Mouse (Mus musculus) kidney, embryonic 16.5 days (tissue): ENCODE measurements around the gene Fam114a1. TPM values are rescaled to one million over a fixed set of nuclear protein-coding genes. Genes with fewer than 3 reads are reported as not detected.
A peak's percentile ranks its signal among the peaks of the same experiment; 100 is the strongest.

Experiments
- ATAC-seq: fragments of 200-750 bp; cut with Nextera tagmentation; 2 replicates; pipeline ENCODE4 v1.8.0; 2017; ENCODE audit warnings: moderate TSS enrichment; ENCODE audit not compliant: low FRiP score, low TSS enrichment
- H3K27ac ChIP-seq: fragments of 300-500 bp; sonication (generic); 2 replicates; pipeline ENCODE4 v1.5.1; 2014; ENCODE audit warnings: low read length
- H3K27me3 ChIP-seq: fragments of 300-500 bp; sonication (generic); 2 replicates; pipeline ENCODE4 v1.6.1; 2014; ENCODE audit warnings: low read length, control low read depth, mixed read lengths; ENCODE audit not compliant: insufficient read depth
- H3K36me3 ChIP-seq: fragments of 300-500 bp; sonication (generic); 2 replicates; pipeline ENCODE4 v1.6.1; 2014; ENCODE audit warnings: low read length, control low read depth, mixed read lengths; ENCODE audit not compliant: insufficient read depth
- H3K4me1 ChIP-seq: fragments of 300-500 bp; sonication (generic); 2 replicates; pipeline ENCODE4 v1.6.1; 2014; ENCODE audit warnings: low read length, control low read depth, mixed read lengths; ENCODE audit not compliant: insufficient read depth
- H3K4me2 ChIP-seq: fragments of 300-500 bp; sonication (generic); replicated peaks from 2 replicates; pipeline ENCODE4 v1.6.1; 2014; ENCODE audit warnings: low read depth, low read length
- H3K4me3 ChIP-seq: fragments of 300-500 bp; sonication (generic); 2 replicates; pipeline ENCODE4 v1.5.1; 2014; ENCODE audit warnings: mild to moderate bottlenecking, low read length
- H3K9ac ChIP-seq: fragments of 300-500 bp; sonication (generic); replicated peaks from 2 replicates; pipeline ENCODE4 v1.6.1; 2014; ENCODE audit warnings: low read length
- H3K9me3 ChIP-seq: fragments of 300-500 bp; sonication (generic); 2 replicates; pipeline ENCODE4 v1.6.1; 2016; ENCODE audit warnings: low read length, control low read depth
- WGBS: fragments of 180-500 bp; shearing (Covaris S2); extraction: QIAGEN DNeasy Blood & Tissue Kit; methylation state at CpG from one replicate; pipeline ENCODE4 v1.1.7; 2014; 5-methylcytosine and 5-hydroxymethylcytosine counted together
- polyA plus RNA-seq: library from polyadenylated mRNA; unstranded; fragments of >200 nt; fragmentation: Nextera tagmentation; extraction: Ambion mirVana; gene quantifications from 2 replicates; pipeline ENCODE4 v1.2.1, GENCODE M21; 2015

The Fam114a1 gene
- polyA plus RNA-seq, 1 experiment from 2014 or later = 44.6 TPM

DNA sequence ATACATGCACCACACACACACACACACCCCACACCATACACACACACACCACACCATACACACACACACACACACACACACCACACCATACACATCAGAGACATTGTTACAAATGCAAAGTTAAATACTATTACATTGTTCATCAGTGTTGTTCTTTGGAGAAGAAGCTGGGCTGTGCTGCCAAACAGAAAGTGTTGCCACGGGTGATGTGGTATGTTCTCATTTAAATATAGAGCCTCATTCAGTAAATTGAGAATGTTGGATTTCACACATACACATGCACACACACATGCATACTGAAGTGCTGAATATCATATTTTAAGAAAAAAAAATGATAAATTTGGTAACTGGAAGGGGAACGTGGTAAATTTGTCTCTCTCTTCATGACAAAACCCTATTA is 54.8 kb downstream of the Fam114a1 start:
- WGBS = 88% methylated on average over 2 of the region's 2 CpGs
- H3K4me2 ChIP-seq = no peak overlapping the region
- no peak overlapping the region for H3K27ac ChIP-seq
- H3K4me1 ChIP-seq = 0 out of 2 replicates have a peak, but pooled peaks cover 3% of the 10 kb centered on the region
- H3K27me3 ChIP-seq = no peaks in the 10 kb centered on the region
- H3K36me3 ChIP-seq = peaks cover 27% of the 10 kb centered on the region
- no peak for ATAC-seq
- H3K4me3 ChIP-seq = no peak overlapping the region
- no peak overlapping the region for H3K9ac ChIP-seq
- no peaks in the 10 kb centered on the region for H3K9me3 ChIP-seq

DNA sequence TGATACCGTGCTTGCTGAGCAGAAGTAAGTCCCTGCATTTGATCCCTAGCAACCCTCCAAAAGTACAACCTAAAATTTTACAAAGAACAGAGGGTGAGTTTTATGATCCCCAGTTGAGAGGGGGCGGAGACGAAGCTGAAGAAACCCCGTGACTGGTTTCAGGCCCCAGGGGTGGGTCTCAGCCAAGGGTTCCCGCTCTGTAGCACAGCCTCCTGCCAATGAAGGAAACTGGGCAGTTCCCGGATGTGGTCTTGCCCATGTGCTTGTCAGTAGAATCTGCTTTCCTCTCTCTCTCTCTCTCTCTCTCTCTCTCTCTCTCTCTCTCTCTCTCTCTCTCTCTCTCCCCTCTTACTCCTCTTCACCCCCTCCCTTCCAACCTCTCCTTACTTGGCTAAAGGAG is 56.0 kb downstream of the Fam114a1 start:
- ATAC-seq = no peak
- no peaks in the 10 kb centered on the region for H3K27me3 ChIP-seq
- no peak overlapping the region for H3K4me3 ChIP-seq
- 46% methylated on average over 6 of the region's 6 CpGs for WGBS
- H3K9ac ChIP-seq = no peak overlapping the region
- H3K4me1 ChIP-seq = no peaks in the 10 kb centered on the region
- H3K9me3 ChIP-seq = no peaks in the 10 kb centered on the region
- H3K27ac ChIP-seq = no peak overlapping the region
- H3K4me2 ChIP-seq = no peak overlapping the region
- peaks cover 32% of the 10 kb centered on the region for H3K36me3 ChIP-seq

DNA sequence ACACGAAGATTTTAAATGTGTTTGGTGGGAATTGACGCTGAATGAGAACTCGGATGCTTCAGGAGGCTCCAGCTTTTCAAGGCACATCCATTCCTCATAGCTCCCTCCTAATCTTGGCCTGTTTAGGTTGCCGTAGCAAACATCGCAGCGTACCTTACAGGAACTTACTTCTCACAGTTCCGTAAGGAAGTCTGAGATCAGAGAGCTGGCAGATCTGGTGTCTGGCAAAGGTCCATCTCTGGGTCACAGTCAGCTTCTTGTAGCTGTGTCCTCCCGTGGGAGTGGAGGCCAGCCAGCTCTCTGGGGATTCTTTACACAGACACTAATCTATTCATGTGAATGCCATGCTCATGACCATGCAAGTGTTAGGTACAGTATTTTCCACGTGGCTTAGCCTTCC is 56.9 kb downstream of the Fam114a1 start:
- ATAC-seq = no peak
- no peaks in the 10 kb centered on the region for H3K27me3 ChIP-seq
- H3K9ac ChIP-seq = no peak overlapping the region
- H3K27ac ChIP-seq = no peak overlapping the region
- no peaks in the 10 kb centered on the region for H3K9me3 ChIP-seq
- no peak overlapping the region for H3K4me2 ChIP-seq
- H3K4me3 ChIP-seq = no peak overlapping the region
- 66% methylated on average over 9 of the region's 9 CpGs for WGBS
- H3K36me3 ChIP-seq = peaks cover 36% of the 10 kb centered on the region
- H3K4me1 ChIP-seq = no peaks in the 10 kb centered on the region

DNA sequence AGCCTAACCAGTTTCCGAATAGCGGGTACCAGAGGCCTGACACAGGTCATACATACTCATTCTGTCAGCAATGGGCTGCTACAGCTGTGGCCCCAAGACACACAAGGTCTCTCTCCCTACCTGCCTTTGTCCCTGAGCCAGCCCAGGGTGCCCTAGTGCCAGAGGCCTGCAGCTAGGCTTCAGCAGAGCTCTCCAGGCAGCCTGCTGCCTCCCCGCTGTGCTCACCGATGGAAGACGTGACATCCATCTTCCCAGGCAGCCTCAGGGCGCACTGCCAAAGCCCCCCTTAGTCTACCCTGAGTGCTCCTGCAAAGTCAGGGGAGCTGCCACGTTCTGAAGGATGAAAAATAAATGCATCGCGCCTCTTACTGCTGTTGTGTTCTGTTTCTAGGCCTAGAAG is 58.1 kb downstream of the Fam114a1 start:
- Histone ChIP-seq H3K9me3 (no peaks in the 10 kb centered on the region), H3K9ac (no peak overlapping the region), H3K4me2 (no peak overlapping the region), H3K4me3 (no peak overlapping the region), H3K36me3 (peaks cover 29% of the 10 kb centered on the region), H3K27me3 (no peaks in the 10 kb centered on the region), H3K4me1 (no peaks in the 10 kb centered on the region), H3K27ac (no peak overlapping the region)
- 51% methylated on average over 9 of the region's 9 CpGs for WGBS
- no peak for ATAC-seq

DNA sequence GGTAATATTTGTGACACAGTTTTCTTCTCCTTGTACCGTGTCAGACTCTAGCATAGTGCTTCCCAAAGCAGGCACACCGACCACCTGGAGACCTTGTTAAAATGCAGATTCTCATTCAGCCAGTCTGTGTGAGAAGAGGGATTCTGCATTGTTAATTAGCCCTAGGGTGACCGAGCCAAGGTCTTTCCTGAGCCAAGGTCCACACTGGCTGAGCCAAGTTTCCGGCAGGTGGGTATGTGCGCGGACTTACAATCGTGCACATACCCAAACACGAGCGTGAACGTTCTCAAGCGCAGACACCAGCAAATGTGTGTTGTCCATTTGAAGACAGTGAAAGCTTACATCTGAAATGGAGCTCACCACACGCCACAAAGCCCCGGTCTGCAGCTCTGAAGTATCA is 66.7 kb downstream of the Fam114a1 start:
- no peak overlapping the region for H3K4me2 ChIP-seq
- 0 out of 2 replicates have a peak, but pooled peaks cover 10% of the 10 kb centered on the region for H3K4me1 ChIP-seq
- ATAC-seq = no peak
- no peaks in the 10 kb centered on the region for H3K9me3 ChIP-seq
- no peak overlapping the region for H3K9ac ChIP-seq
- H3K36me3 ChIP-seq = peaks cover 17% of the 10 kb centered on the region; the same call in 1 of the 2 replicates
- H3K27ac ChIP-seq = no peak overlapping the region
- H3K27me3 ChIP-seq = no peaks in the 10 kb centered on the region
- H3K4me3 ChIP-seq = no peak overlapping the region
- WGBS = 79% methylated on average over 13 of the region's 13 CpGs

DNA sequence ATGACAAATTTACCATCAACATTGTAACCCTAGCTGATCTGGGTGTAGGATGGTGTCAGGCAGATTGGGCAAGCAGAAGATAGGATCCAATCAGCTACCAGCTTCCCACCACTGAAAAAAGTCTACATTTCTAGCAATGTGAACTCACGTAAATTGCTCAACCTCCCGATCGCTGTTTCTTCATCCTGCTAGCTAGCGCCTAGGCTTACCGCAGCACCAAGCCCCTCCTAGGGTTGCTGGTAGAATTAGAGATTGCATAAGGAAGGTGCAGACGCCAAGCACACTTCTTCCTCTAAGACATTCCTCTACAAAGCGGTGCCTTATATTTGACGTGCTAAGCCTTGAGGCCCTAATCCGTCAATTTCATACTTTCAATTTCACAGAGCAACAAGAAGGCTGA is 68.4 kb downstream of the Fam114a1 start:
- peak overlapping the region; percentile 55 for H3K27ac ChIP-seq
- H3K4me2 ChIP-seq = no peak overlapping the region
- H3K4me1 ChIP-seq = 0 out of 2 replicates have a peak, but pooled peaks cover 10% of the 10 kb centered on the region
- ATAC-seq = peak; percentile 43; the same call in 1 of the 2 replicates
- H3K36me3 ChIP-seq = peaks cover 15% of the 10 kb centered on the region; the same call in 1 of the 2 replicates
- H3K4me3 ChIP-seq = no peak overlapping the region
- 74% methylated on average over 9 of the region's 9 CpGs for WGBS
- H3K27me3 ChIP-seq = no peaks in the 10 kb centered on the region
- H3K9me3 ChIP-seq = no peaks in the 10 kb centered on the region
- H3K9ac ChIP-seq = no peak overlapping the region

DNA sequence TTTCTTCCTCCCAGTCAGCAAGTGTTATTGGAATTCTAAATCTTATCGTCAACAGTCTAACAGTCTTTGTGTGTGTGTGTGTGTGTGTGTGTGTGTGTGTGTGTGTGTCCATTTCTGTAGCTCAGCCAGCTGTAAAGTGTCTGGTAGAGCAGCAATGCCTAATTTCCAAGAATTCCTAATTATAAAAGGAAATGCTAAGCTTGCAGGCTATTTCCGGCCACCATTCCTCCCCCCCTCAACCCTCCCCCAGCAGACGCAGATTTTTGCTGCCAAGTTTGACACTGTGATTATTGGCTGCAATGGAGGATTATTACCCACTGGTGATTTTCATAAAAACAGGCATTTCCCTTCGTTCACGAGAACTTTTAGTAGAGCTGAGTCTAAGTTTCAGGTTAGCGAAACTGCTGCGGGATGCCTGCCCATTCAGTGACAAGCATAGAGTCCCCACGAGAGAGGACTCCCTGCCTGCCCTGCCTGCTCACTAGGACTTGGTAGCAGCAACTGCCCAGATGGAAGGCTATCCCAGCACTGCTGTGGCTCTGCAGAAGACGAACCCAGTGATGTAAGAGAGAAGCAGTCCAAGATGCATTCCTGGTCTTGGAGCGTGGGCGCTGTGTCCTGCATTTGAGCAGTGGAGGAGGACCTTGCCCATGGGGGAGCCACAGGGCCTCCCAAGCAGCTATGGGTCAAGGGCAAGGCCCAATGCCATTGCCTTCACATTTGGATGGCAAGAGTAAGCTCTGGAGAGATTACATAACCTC is 69.1 kb downstream of the Fam114a1 start:
- no peaks in the 10 kb centered on the region for H3K27me3 ChIP-seq
- WGBS = 60% methylated on average over 11 of the region's 11 CpGs
- peak overlapping the region; percentile 68 for H3K27ac ChIP-seq

DNA sequence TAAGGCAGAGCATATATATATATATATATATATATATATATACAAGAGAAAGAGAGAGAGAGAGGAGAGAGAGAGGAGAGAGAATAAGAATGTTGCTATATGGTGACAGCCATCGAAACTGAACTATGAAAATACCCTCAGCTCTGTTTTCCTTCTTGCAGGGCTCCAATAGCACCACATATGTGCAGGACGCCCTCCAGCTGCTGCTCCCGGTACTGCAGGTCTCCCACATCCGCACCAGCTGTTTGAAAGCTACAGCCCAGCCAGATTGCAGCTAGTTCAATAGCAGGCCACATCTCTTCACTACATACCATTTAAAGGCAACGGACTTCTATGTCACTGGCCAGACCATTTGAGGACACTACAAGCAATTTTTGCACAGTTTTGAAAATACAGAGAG is 70.6 kb downstream of the Fam114a1 start:
- Histone ChIP-seq H3K27ac (no peak overlapping the region), H3K27me3 (no peaks in the 10 kb centered on the region), H3K9me3 (no peaks in the 10 kb centered on the region), H3K9ac (no peak overlapping the region), H3K36me3 (peaks cover 11% of the 10 kb centered on the region; the same call in 1 of the 2 replicates), H3K4me3 (no peak overlapping the region), H3K4me2 (no peak overlapping the region), H3K4me1 (0 out of 2 replicates have a peak, but pooled peaks cover 10% of the 10 kb centered on the region)
- WGBS = 69% methylated on average over 5 of the region's 5 CpGs
- no peak for ATAC-seq

More for the DNA sequence above, 69.1 kb downstream of the Fam114a1 start:
- Histone ChIP-seq H3K4me1 (0 out of 2 replicates have a peak, but pooled peaks cover 10% of the 10 kb centered on the region), H3K4me3 (no peak overlapping the region), H3K4me2 (no peak overlapping the region), H3K9ac (no peak overlapping the region), H3K9me3 (no peaks in the 10 kb centered on the region), H3K36me3 (peaks cover 11% of the 10 kb centered on the region; the same call in 1 of the 2 replicates)
- peak; percentile 55 for ATAC-seq

DNA sequence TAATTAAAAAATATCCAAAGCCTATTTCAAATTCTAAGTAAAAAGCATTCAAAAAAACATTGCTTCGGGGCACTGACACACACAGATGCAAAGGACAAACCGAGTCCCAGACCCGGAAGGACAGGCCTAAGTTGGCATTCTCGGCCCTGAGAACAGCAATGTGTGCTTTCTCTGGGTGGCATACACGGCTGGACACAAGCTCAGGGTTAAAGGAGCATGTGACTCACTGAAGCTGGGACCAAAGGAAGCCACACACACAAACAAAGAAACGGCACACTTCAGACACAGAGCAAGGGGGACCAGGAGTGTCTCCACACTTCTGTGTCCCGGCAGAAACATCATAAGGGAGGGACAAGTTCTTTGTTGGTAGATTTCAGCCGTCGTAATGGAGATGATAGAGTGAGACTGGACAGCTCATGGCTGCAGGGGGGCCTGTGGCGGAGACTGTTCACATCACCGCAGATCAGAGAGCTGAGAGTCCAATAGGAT is 73.6 kb downstream of the Fam114a1 start:
- peaks cover 14% of the 10 kb centered on the region; the same call in 1 of the 2 replicates for H3K4me1 ChIP-seq
- no peak overlapping the region for H3K9ac ChIP-seq
- no peak for ATAC-seq
- no peaks in the 10 kb centered on the region for H3K27me3 ChIP-seq
- no peak overlapping the region for H3K4me3 ChIP-seq
- no peak overlapping the region for H3K4me2 ChIP-seq
- WGBS = 67% methylated on average over 11 of the region's 11 CpGs
- H3K36me3 ChIP-seq = no peaks in the 10 kb centered on the region
- H3K9me3 ChIP-seq = no peaks in the 10 kb centered on the region
- H3K27ac ChIP-seq = no peak overlapping the region
